Mouse (Mus musculus): ENCODE data around the gene Gm49721.
"Not testable (repeated sequence)": the region's sequence is repeated elsewhere in the genome, so short reads cannot be mapped to it uniquely, and the experiment has no call there.

DNA sequence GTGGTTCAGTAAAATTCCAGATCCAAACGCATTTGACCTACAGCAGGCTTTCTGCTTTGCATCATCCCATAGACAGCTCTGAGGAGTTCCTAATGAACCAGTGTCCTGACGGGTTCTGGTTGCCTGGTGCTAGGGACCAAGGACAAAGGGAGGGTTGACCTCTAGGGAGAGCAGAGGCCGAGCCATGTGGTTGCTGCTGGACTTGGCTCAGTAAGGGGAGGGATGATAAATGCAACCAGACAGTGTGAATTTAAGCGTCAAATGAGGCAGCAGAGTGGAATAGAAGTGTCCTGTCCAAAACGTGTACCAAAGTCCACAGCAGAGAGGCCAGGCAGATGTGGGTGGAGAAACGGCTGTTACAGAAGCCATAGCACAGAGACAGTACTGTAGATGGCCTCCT is 16.8 kb downstream of the Gm49721 start:
- not testable (repeated sequence) for TF ChIP-seq CTCF, POLR2A (IDR thresholded peaks at IDR 0.05; ENCODE audit: extremely low read depth, insufficient read depth, low read length)

All from cortical plate, adult 2 months (tissue).